Mouse (Mus musculus) liver, embryonic 18 days (tissue): ENCODE data around the gene Pum3. TPM values are rescaled to one million over a fixed set of nuclear protein-coding genes. Genes with fewer than 3 reads are reported as not detected.

Experiments
- polyA plus RNA-seq: library from polyadenylated mRNA; depleted of rRNA; stranded (reverse); fragments of >200 nt; gene quantifications from 2 replicates; pipeline ENCODE4 v1.2.3, GENCODE M21; 2012; rRNA removed

The Pum3 gene
- 11.2 TPM in 2 replicates for polyA plus RNA-seq

GRCm38 (mm10) chr19:27429745-27430251 lies at the start of gene Pum3:
Gene Pum3, minus strand, starts transcription at chr19:27429825.

Other genes with a start within 250 kb of the Pum3 start
- gene Vldlr, start 213.3 kb downstream of the Pum3 start, polyA plus RNA-seq = 1.4 and 2.5 TPM in 2 replicates
- gene Kcnv2, start 107.2 kb downstream of the Pum3 start, polyA plus RNA-seq = not detected in 2 replicates